Mouse (Mus musculus): ENCODE measurements around the gene Cep68.

The Cep68 gene

DNA sequence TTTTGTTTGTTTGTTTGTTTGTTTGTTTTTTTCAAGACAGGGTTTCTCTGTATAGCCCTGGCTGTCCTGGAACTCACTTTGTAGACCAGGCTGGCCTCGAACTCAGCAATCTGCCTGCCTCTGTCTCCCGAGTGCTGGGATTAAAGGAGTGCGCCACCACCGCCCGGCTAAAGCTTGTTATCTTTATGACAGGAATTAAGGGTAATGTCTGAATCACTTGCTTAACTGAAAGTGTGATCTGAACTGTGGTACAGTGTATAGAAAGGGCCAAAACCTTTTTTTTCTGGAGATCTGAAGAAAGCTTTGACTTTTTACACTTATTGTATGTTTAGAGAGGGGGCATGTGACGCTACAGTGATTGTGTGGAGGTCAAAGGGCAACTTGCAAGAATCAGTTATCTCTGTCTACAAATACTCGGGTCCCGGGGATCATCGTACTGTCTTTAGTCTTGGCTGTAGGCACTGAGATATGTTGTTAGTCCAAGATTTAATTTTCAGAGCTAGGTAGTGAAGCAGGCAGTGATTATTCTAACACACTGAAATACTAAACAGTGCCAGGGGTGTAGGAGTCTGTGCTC lies 44.3 kb downstream of the Cep68 start:
- DNase-seq (ENCODE audit: low spot score), result no peak

DNA sequence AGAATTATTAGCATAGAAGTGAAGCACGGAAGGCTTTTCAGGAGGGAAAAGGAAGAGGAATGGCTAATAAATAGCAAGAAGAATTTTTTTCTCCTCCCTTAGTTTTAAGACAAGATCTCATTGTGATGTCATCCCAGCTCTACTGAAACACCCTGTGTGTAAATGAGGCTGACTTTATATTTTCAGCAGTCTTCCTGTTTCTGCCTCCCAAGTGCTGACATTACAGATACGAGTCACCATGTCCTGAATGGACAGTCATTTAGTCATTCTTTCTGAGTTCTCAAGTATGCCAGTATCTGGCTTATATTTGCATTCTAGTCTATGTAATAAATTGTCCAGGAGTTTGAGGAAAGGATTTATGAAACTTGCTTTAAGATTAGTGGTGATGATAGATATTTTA lies 44.9 kb downstream of the Cep68 start:
- no peak for DNase-seq (ENCODE audit: low spot score)

- no peak for DNase-seq (ENCODE audit: low spot score)
Measured at GRCm38 (mm10) chr11:20202299-20203011, 46.8 kb downstream of the Cep68 start.

DNA sequence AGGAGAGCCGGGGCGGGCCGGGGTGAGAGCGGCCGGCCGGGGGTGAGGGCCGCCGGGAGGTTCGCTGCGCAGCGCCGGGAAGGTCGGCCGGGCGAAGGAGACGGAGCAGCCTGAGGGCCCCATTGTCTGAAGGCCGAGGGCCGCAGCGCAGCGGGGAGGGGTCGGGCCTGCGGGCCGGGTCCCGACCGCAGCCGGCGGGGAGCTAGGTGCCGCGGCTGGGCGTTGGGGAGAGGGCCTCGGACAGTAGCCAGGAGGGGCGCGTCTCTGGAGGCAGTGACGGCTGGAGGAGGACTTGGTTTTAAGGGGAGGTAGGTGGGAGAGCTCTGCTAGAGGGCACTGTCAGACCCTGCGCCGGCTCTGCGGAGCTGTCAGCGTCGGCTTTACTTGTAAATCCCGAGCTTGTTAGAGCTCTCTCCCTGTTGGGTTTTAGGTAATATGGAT lies 47.5 kb downstream of the Cep68 start:
- peak; percentile 49 for DNase-seq (ENCODE audit: low spot score)

DNA sequence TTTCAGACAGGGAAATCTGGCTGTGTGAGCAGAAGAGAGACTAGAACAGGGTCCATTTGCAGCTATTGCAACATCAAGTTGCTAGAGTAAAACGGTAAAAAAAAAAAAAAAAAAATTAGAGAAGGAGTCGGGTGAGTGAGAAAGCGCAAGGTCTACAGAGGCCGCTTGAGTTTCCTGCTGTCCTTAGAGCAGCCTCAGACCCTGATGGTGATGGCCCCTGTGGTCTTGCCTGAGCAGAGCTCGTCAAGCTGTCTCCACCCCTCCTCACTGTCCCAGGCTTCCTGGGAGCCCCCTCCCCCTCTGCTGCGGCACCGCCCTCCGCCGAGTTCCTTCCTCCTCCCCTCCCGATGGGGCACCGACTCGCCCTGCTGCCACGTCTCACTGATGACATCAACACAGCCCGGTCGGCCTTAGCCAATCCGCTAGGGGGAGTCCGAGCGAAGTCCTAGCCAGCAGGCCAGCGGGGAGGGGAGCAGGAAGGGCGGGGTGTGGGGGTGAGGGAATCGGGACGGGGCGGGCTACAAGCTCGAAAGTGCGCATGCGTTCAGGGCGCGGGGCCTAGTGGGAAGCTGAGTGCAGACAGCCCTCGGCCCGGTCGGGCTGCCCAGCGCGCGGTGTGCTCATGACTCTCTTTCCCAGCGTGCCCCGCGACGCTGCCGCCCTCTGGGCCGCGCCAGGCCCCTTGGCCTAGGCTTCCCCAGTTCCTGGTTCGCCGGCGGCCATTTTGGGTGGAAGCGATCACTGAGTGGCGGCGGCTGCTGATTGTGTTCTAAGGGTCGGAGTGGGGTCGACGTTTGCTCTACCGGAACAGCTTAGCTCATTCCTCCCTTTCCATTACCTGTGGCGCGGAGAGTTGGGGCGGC lies 48.3 kb downstream of the Cep68 start, which contains the start of gene Rab1a:
Rab1a (plus strand) TSS at position 720 of the 863 bp plus-strand sequence.
- peak; percentile 100 for DNase-seq (ENCODE audit: low spot score)

- DNase-seq (ENCODE audit: low spot score), result no peak
Measured at GRCm38 (mm10) chr11:20193100-20193736, 56.0 kb downstream of the Cep68 start.

DNA sequence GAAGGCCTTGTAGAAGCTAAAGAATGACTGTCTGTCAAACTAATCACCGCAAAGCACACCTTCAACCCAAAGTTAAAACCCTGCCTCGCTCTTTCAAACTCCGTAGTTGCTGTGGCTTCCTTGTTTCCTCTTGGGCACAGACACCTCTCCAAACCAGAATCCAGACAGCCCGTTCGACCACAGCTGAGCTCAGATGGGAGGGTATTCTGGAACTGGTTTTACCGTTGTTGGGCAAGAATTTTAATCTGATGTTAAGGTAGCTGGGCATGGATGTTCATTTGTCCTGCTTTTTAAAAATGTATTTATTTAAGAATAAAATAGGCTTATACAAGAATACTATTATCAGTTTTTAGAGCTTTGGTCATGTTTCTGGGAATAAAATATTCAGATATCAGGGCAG lies 62.0 kb downstream of the Cep68 start:
- no peak for DNase-seq (ENCODE audit: low spot score)

Measured in layer of hippocampus, adult 11-12 months (tissue).